Mouse (Mus musculus) spleen, adult 10 weeks (tissue): Measurements from ENCODE around the gene Nat8f3. TPM values are rescaled to one million over a fixed set of nuclear protein-coding genes. Genes with fewer than 3 reads are reported as not detected.

Source experiments
- polyA plus RNA-seq: library from polyadenylated mRNA; stranded (reverse); fragments of 350-450 nt; fragmentation: Illumina TruSeq; extraction: RNeasy Lipid Tissue Mini Kit (QIAGEN cat#74804); gene quantifications from one replicate; pipeline ENCODE4 v1.2.3, GENCODE M21; 2015; ENCODE audit warnings: low replicate concordance; ENCODE audit not compliant: insufficient read depth

The Nat8f3 gene
- polyA plus RNA-seq = 3.3 TPM

GRCm38 (mm10) chr6:85765532-85765931, at the start of gene Nat8f3:
Gene Nat8f3 (minus strand): TSS chr6:85765754.

DNA sequence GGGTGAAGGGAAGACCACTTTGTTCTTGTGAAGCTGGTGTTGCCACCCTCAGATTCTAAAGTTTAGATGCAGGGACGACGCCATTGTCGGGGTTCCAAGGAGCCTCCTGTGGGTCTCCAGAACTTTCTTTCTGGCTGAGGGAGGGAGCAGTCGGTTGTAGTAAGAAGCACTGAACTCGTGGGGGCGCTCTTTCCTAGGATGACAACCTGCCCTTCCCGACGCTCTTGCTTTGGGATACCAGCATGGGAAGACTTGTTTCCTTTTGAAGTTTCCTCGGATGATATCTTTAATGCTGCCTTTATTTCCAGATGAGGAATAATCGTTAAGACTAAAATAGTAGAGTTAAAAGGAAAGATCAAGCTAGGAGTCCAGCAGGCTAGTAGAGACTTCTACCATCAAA, 52.4 kb downstream of the Nat8f3 start, which contains the start of gene Nat8f7:
Nat8f7 (minus strand) TSS at position 101 of the 400 bp plus-strand sequence.

Other genes with a start within 250 kb of the Nat8f3 start
- 4.6 TPM for gene Alms1, start 178.2 kb downstream of the Nat8f3 start, polyA plus RNA-seq
- not detected for gene Nat8f7, start 52.5 kb downstream of the Nat8f3 start, polyA plus RNA-seq
- not detected for gene Nat8f6, start 55.2 kb upstream of the Nat8f3 start, polyA plus RNA-seq
- gene Nat8f5, start 55.2 kb upstream of the Nat8f3 start, polyA plus RNA-seq = 0.26 TPM
- 0.22 TPM for gene Nat8, start 66.3 kb upstream of the Nat8f3 start, polyA plus RNA-seq
- not detected for gene Nat8f2, start 103.4 kb upstream of the Nat8f3 start, polyA plus RNA-seq
- gene Nat8f4, start 139.1 kb upstream of the Nat8f3 start, polyA plus RNA-seq = 7.3 TPM
- 43.4 TPM for gene Tprkb, start 146.1 kb upstream of the Nat8f3 start, polyA plus RNA-seq
- gene Nat8f1, start 149.9 kb upstream of the Nat8f3 start, polyA plus RNA-seq = 5.9 TPM
- 239 TPM for gene Dusp11, start 195.9 kb upstream of the Nat8f3 start, polyA plus RNA-seq